Mouse (Mus musculus) heart, postnatal 0 days (tissue): ENCODE measurements around the gene Taf13.

ENCODE experiments used
- CTCF ChIP-seq: IDR thresholded peaks from 2 replicates; pipeline ENCODE4 v1.5.1; 2016; ENCODE audit warnings: antibody characterized with exemption, control low read depth, low read depth
- EP300 ChIP-seq: IDR thresholded peaks from 2 replicates; pipeline ENCODE4 v1.6.1; 2016; ENCODE audit warnings: antibody characterized with exemption, low read depth

- TF ChIP-seq CTCF (no peak), EP300 (no peak)
Measured at GRCm38 (mm10) chr3:108570813-108571212, 685 bp upstream of the Taf13 start.
